8 mouse cellular contexts compared by ENCODE assay signal in genomic region chr12:80123227-80123803, GRCm38 (mm10). TPM values are rescaled to one million over a fixed set of nuclear protein-coding genes. Genes with fewer than 3 reads are reported as not detected.
DNase-seq lines count a peak whose midpoint lies in the region; ATAC-seq and TF ChIP-seq lines count a peak whose summit lies in the region.

No protein-coding gene starts in this region.

- no peaks in the 10 kb centered on the region for H3K27me3 ChIP-seq in kidney, embryonic 15.5 days
- no peaks in the 10 kb centered on the region for H3K27me3 ChIP-seq in heart, embryonic 16.5 days (ENCODE audit: control insufficient read depth, insufficient read depth, low read length)
- no peaks in the 10 kb centered on the region for H3K27me3 ChIP-seq in limb, embryonic 13.5 days
- H3K27me3 ChIP-seq in midbrain, postnatal 0 days (ENCODE audit: insufficient read depth, low read length), result no peaks in the 10 kb centered on the region

- no peak overlapping the region for H3K4me2 ChIP-seq in kidney, embryonic 15.5 days
- H3K4me2 ChIP-seq in heart, embryonic 16.5 days (ENCODE audit: low read depth, low read length), result no peak overlapping the region
- no peak overlapping the region for H3K4me2 ChIP-seq in limb, embryonic 13.5 days (replicated peaks)
- no peak overlapping the region for H3K4me2 ChIP-seq in midbrain, postnatal 0 days (ENCODE audit: low read depth, low read length, poor library complexity, severe bottlenecking)

- 18% methylated on average over 4 of the region's 4 CpGs for WGBS in kidney, embryonic 15.5 days
- WGBS in heart, embryonic 16.5 days, result 28% methylated on average over 4 of the region's 4 CpGs
- WGBS in limb, embryonic 13.5 days, result 54% methylated on average over 4 of the region's 4 CpGs
- 58% methylated on average over 4 of the region's 4 CpGs for WGBS in midbrain, postnatal 0 days

- no peak overlapping the region for H3K4me3 ChIP-seq in kidney, embryonic 15.5 days (replicated peaks)
- H3K4me3 ChIP-seq in heart, embryonic 16.5 days (ENCODE audit: low read length), result no peak overlapping the region
- H3K4me3 ChIP-seq in limb, embryonic 13.5 days, result no peak overlapping the region
- H3K4me3 ChIP-seq in midbrain, postnatal 0 days (ENCODE audit: low read depth, low read length), result no peak overlapping the region

- peaks cover 35% of the 10 kb centered on the region for H3K36me3 ChIP-seq in kidney, embryonic 15.5 days
- peaks cover 18% of the 10 kb centered on the region for H3K36me3 ChIP-seq in heart, embryonic 16.5 days (ENCODE audit: control insufficient read depth, insufficient read depth)
- peaks cover 55% of the 10 kb centered on the region for H3K36me3 ChIP-seq in limb, embryonic 13.5 days
- no peaks in the 10 kb centered on the region for H3K36me3 ChIP-seq in midbrain, postnatal 0 days (ENCODE audit: insufficient read depth, low read length)

- peaks cover 2% of the 10 kb centered on the region; the same call in 1 of the 2 replicates for H3K9me3 ChIP-seq in kidney, embryonic 15.5 days (replicated peaks)
- H3K9me3 ChIP-seq in heart, embryonic 16.5 days (replicated peaks; ENCODE audit: control insufficient read depth, low read length), result no peaks in the 10 kb centered on the region
- H3K9me3 ChIP-seq in limb, embryonic 13.5 days, result no peaks in the 10 kb centered on the region
- no peaks in the 10 kb centered on the region for H3K9me3 ChIP-seq in midbrain, postnatal 0 days (ENCODE audit: low read length)

- peak overlapping the region; percentile 83 for H3K27ac ChIP-seq in kidney, embryonic 15.5 days
- H3K27ac ChIP-seq in heart, embryonic 16.5 days (ENCODE audit: low read length), result peak overlapping the region; percentile 54
- H3K27ac ChIP-seq in limb, embryonic 13.5 days, result no peak overlapping the region; the same call in 1 of the 2 replicates
- H3K27ac ChIP-seq in midbrain, postnatal 0 days (ENCODE audit: low read depth, low read length), result no peak overlapping the region

- peaks cover 54% of the 10 kb centered on the region for H3K4me1 ChIP-seq in kidney, embryonic 15.5 days
- H3K4me1 ChIP-seq in heart, embryonic 16.5 days (ENCODE audit: control insufficient read depth, insufficient read depth, low read length), result peaks cover 25% of the 10 kb centered on the region
- peaks cover 18% of the 10 kb centered on the region for H3K4me1 ChIP-seq in limb, embryonic 13.5 days
- H3K4me1 ChIP-seq in midbrain, postnatal 0 days (ENCODE audit: insufficient read depth, low read length), result no peaks in the 10 kb centered on the region

- peak; percentile 87 for ATAC-seq in kidney, embryonic 15.5 days (replicated peaks; ENCODE audit: low FRiP score)
- ATAC-seq in heart, embryonic 16.5 days (replicated peaks; ENCODE audit: extremely low read depth, insufficient read depth, low FRiP score), result peak; percentile 47; the same call in 1 of the 2 replicates
- peak; percentile 87 for ATAC-seq in limb, embryonic 13.5 days (ENCODE audit: low FRiP score, low read depth)
- ATAC-seq in midbrain, postnatal 0 days (ENCODE audit: low FRiP score), result no peak; the same call in 1 of the 2 replicates

- TF ChIP-seq CTCF in midbrain, postnatal 0 days (IDR thresholded peaks at IDR 0.05), result no peak

- no peak for DNase-seq in kidney, postnatal 36 days
- DNase-seq in midbrain, postnatal 0 days (ENCODE audit: low spot score), result peak; percentile 72
- DNase-seq in cerebellum, adult 18-20 months, result no peak
- DNase-seq in left cerebral cortex, adult 9 months (ENCODE audit: low spot score in 2 of 2), result no peak
- no peak for DNase-seq in spleen, adult 12 weeks (ENCODE audit: low spot score)

- no peak overlapping the region for H3K9ac ChIP-seq in kidney, embryonic 15.5 days
- H3K9ac ChIP-seq in heart, embryonic 16.5 days (ENCODE audit: low read length), result no peak overlapping the region
- H3K9ac ChIP-seq in limb, embryonic 13.5 days, result no peak overlapping the region
- no peak overlapping the region for H3K9ac ChIP-seq in midbrain, postnatal 0 days (replicated peaks; ENCODE audit: low read length, poor library complexity, severe bottlenecking)

RNA-seq across cellular contexts. Expression of gene Zfp36l1, which starts 10.5 kb away (rescaled TPM):
- 136 and 154 TPM in 2 replicates for polyA plus RNA-seq in kidney, embryonic 15.5 days (2015; fragmentation: Nextera tagmentation; extraction: Ambion mirVana)
- 85.5 and 90.1 TPM in 2 replicates for polyA plus RNA-seq in heart, embryonic 16.5 days (2015; fragmentation: Nextera tagmentation; extraction: Ambion mirVana)
- 134 and 146 TPM in 2 replicates for polyA plus RNA-seq in limb, embryonic 13.5 days (2015; fragmentation: Nextera tagmentation; extraction: Ambion mirVana)
- 32.7 and 47.4 TPM in 2 replicates for total RNA-seq in midbrain, postnatal 0 days (2014; rRNA removed)
- polyA plus RNA-seq in midbrain, postnatal 0 days (2015; fragmentation: Nextera tagmentation; extraction: Ambion mirVana), result 46.3 and 48.5 TPM in 2 replicates

Comparison
In these comparisons a context has a peak if more than half of its experiments do, and no peak if none do; other contexts are left out.
1. H3K27ac ChIP-seq: peak in kidney, embryonic 15.5 days (single experiment) and heart, embryonic 16.5 days (single experiment); none in limb, embryonic 13.5 days (single experiment) and midbrain, postnatal 0 days (single experiment).